Mouse (Mus musculus) mammary gland, adult 2 months (tissue): ENCODE data around the gene Sdccag8. TPM values are rescaled to one million over a fixed set of nuclear protein-coding genes. Genes with fewer than 3 reads are reported as not detected.

Source experiments
- polyA plus RNA-seq: library from polyadenylated mRNA; depleted of rRNA; stranded (reverse); fragments of >200 nt; gene quantifications from 2 replicates; pipeline ENCODE4 v1.2.3, GENCODE M21; 2012; ENCODE audit warnings: low replicate concordance; rRNA removed

Sdccag8 gene
- 4.1 and 6.5 TPM in 2 replicates for polyA plus RNA-seq

DNA sequence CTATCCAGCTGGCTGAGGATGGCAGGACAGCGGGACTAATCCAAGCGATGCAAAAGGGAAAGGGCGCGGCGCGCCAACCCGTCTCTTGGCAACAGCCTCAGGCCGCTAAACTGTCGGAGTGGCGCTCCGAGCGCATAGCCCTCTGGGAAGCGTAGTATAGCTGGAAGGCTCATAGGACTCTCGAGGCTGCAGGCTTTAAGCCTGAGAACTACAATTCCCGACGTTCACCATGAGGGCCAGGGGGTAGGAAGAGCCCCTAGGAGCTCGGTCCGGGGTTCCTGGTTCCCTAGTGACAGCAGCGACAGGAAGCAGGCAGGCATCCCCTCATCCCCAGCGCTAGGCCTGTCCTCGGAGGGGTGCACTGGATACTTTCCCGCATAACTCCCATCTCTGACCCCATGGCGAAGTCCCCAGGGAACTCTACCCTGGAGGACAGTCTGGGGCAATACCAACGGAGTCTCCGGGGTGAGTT lies at the start of gene Sdccag8:
Gene Sdccag8 (plus strand): TSS at position 70 of the 472 bp plus-strand sequence.

DNA sequence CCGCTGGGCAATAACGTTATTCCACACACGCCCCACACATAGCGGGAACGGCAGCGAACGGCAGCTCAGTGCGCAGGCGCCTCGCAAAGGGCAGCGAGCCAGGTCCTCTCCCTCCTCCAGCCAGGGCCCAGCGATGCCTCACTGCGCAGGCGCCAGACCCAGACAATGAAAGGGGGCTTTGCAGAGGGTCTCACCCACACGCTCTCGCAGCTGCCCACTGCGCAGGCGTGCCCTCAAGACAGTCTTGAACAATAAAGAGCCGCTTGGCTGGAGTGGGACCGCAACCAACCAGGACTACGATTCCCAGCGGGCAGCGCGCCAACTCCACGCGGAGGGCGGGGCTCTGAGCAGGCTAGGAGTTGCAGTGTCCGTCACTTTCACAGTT lies 432 bp upstream of the Sdccag8 start, which contains the start of gene Cep170:
Gene Cep170 (minus strand): TSS at position 32 of the 385 bp plus-strand sequence.

Other genes starting within 250 kb of the Sdccag8 start
- 5.3 and 12.2 TPM in 2 replicates for gene Cep170, start 593 bp upstream of the Sdccag8 start, polyA plus RNA-seq